ENCODE assay signal across 21 mouse cellular contexts in the genomic region with DNA sequence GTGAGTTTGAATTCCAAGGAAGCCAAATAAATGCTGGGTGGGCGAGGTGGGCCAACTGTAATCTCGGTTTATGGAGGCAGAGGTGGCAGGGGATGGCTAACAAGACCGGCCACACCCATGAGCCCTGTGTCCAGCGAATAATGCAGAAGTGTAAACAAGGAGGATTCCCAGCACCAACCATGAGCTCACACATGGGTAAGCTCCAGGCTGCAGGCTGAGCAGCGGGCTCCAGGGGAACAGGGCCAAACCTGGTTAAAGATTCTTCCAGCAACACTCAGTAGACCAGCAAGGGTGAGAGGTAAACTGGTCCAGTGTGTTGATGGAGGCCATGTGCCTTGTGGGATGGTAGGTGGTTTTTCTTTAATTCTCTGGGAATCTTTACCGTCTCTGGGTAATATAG.
"Had no signal": no experiment of that assay in that cellular context is flagged by ENCODE, and none has a peak within 500 bp of the region (broad histone marks: within the 10 kb centered on the region; RNA-seq: fewer than 3 reads in every experiment).

No protein-coding gene starts in this region.

- H3K4me2 ChIP-seq: heart, embryonic 11.5 days; heart, embryonic 13.5 days; heart, embryonic 15.5 days; hindbrain, embryonic 13.5 days; hindbrain, embryonic 15.5 days; limb, embryonic 13.5 days; limb, embryonic 15.5 days; liver, embryonic 12.5 days had no signal

- ATAC-seq: forebrain, embryonic 16.5 days; hindbrain, postnatal 0 days; intestine, embryonic 16.5 days; liver, embryonic 12.5 days had no signal

- H3K27ac ChIP-seq: heart, adult 2 months; heart, embryonic 13.5 days; heart, embryonic 15.5 days; hindbrain, embryonic 13.5 days; kidney, postnatal 0 days; limb, embryonic 13.5 days; limb, embryonic 15.5 days; liver, embryonic 12.5 days; liver, embryonic 14.5 days had no signal

- H3K36me3 ChIP-seq: heart, embryonic 13.5 days; heart, embryonic 15.5 days; hindbrain, embryonic 13.5 days; hindbrain, embryonic 15.5 days; limb, embryonic 13.5 days had no signal

- DNase-seq: gastrocnemius, postnatal 10 days; gastrocnemius, postnatal 25 days; heart, adult 2 months; heart, postnatal 14 days; heart, postnatal 36 days; layer of hippocampus, adult 9-11 months; layer of hippocampus, postnatal 36 days; left cerebral cortex, postnatal 4 days had no signal

- H3K27me3 ChIP-seq: limb, embryonic 13.5 days; limb, embryonic 15.5 days; liver, embryonic 12.5 days had no signal

- H3K9ac ChIP-seq: heart, embryonic 13.5 days; heart, embryonic 15.5 days; hindbrain, embryonic 13.5 days; hindbrain, embryonic 15.5 days; limb, embryonic 13.5 days; limb, embryonic 15.5 days; liver, embryonic 12.5 days; liver, embryonic 14.5 days had no signal

- H3K4me3 ChIP-seq: heart, adult 2 months; heart, embryonic 13.5 days; heart, embryonic 15.5 days; hindbrain, embryonic 13.5 days; hindbrain, embryonic 15.5 days; limb, embryonic 13.5 days; limb, embryonic 15.5 days; liver, embryonic 12.5 days had no signal

- H3K4me1 ChIP-seq: heart, embryonic 13.5 days; limb, embryonic 13.5 days had no signal

- H3K9me3 ChIP-seq: heart, embryonic 15.5 days; hindbrain, embryonic 13.5 days; hindbrain, embryonic 15.5 days; limb, embryonic 15.5 days; liver, embryonic 12.5 days had no signal
